Comparison of ENCODE assay signal across 9 mouse cellular contexts in the genomic region with DNA sequence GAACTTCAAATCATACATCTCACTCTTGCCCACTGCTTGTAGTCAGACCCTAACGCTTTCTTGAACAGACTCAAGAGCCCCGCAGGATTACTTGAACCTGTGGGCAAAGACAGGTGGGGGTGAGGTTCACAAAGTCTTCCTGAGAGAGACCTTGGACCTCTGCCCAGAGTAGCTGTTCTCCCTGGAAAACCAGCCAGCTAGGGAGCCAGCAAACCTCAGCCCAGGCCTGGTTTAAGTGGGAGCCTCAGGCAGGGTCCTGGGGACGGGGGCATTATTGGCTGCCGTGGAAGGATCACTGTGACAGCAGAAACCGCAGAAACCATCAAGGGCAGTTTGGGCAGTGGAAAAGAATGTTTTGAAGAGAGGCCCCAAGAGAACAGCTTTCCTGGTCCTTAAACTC. TPM values are rescaled to one million over a fixed set of nuclear protein-coding genes. Genes with fewer than 3 reads are reported as not detected.
A peak's percentile ranks its signal among the peaks of the same experiment; 100 is the strongest.
DNase-seq lines count a peak whose midpoint lies in the region; ATAC-seq and TF ChIP-seq lines count a peak whose summit lies in the region.
"Had no signal": no experiment of that assay in that cellular context is flagged by ENCODE, and none has a peak within 500 bp of the region (broad histone marks: within the 10 kb centered on the region; RNA-seq: fewer than 3 reads in every experiment).

No protein-coding gene starts in this region.

- peaks cover 34% of the 10 kb centered on the region; the same call in 1 of the 2 replicates for H3K4me1 ChIP-seq in spleen, adult 2 months (ENCODE audit: control insufficient read depth, insufficient read depth, insufficient read length)
- H3K4me1 ChIP-seq in limb, embryonic 12.5 days (replicated peaks), result peaks cover 24% of the 10 kb centered on the region

- TF ChIP-seq POLR2A in spleen, adult 2 months (IDR thresholded peaks at IDR 0.05; ENCODE audit: low read depth, low read length), result no peak

- peak; percentile 91 for DNase-seq in heart, adult 11 months
- no peak for DNase-seq in heart, postnatal 10 days
- DNase-seq in spleen, adult 2 months (ENCODE audit: low read depth in 1 of 2, low spot score in 2 of 2), result no peak
- DNase-seq in spleen, adult 12 weeks (ENCODE audit: low spot score), result no peak
- no peak for DNase-seq in c-Kit-positive CD71-positive TER-119-positive erythroid progenitor cells, embryonic 14.5 days (ENCODE audit: low spot score)
- DNase-seq in right cerebral cortex, postnatal 36 days (ENCODE audit: low spot score in 2 of 2), result no peak

- no peak overlapping the region for H3K9ac ChIP-seq in limb, embryonic 12.5 days (replicated peaks)
- H3K9ac ChIP-seq: hindbrain, embryonic 14.5 days had no signal

- 56% methylated on average over 5 of the region's 5 CpGs for WGBS in spleen, adult 2 months
- WGBS in limb, embryonic 12.5 days, result 83% methylated on average over 5 of the region's 5 CpGs

- H3K27ac ChIP-seq in spleen, adult 2 months (ENCODE audit: insufficient read depth, low read length), result peak overlapping the region; percentile 89
- 0 out of 2 replicates have a peak overlapping the region, but pooled peaks have one; percentile 4 for H3K27ac ChIP-seq in limb, embryonic 12.5 days
- H3K27ac ChIP-seq: hindbrain, embryonic 14.5 days had no signal

- TF ChIP-seq CTCF in spleen, adult 2 months (IDR thresholded peaks at IDR 0.05; ENCODE audit: extremely low read depth, insufficient read depth, insufficient read length, insufficient replicate concordance), result no peak

- ATAC-seq in limb, embryonic 12.5 days (ENCODE audit: insufficient number of reproducible peaks, insufficient read depth, low FRiP score, low TSS enrichment, low read depth), result no peak
- ATAC-seq in CD4-positive, CD25-positive, alpha-beta regulatory T cell, adult 4 months, result no peak

- no peak overlapping the region for H3K4me2 ChIP-seq in limb, embryonic 12.5 days
- H3K4me2 ChIP-seq: hindbrain, embryonic 14.5 days had no signal

- no peak overlapping the region for H3K4me3 ChIP-seq in spleen, adult 2 months (ENCODE audit: extremely low read depth, insufficient read depth, insufficient read length)
- no peak overlapping the region for H3K4me3 ChIP-seq in limb, embryonic 12.5 days (replicated peaks)

- intact Hi-C loops in heart, postnatal 10 days (cut with DNase I), result no loop called here

- H3K27me3 ChIP-seq in spleen, adult 2 months (ENCODE audit: control insufficient read depth, insufficient read depth, low read length), result no peaks in the 10 kb centered on the region
- H3K27me3 ChIP-seq in limb, embryonic 12.5 days, result no peaks in the 10 kb centered on the region

- no peaks in the 10 kb centered on the region for H3K9me3 ChIP-seq in limb, embryonic 12.5 days

- H3K36me3 ChIP-seq in spleen, adult 2 months (ENCODE audit: control insufficient read depth, insufficient read depth, low read length), result no peaks in the 10 kb centered on the region
- no peaks in the 10 kb centered on the region for H3K36me3 ChIP-seq in limb, embryonic 12.5 days

RNA-seq across cellular contexts. Expression of a gene that starts 29.2 kb away (rescaled TPM):
- 100 to 1,000 TPM; 535 to 599 TPM for total RNA-seq in heart, postnatal 10 days (2021)
- 915 and 918 TPM in 2 replicates for polyA plus RNA-seq in spleen, adult 2 months (2012; rRNA removed)
- 3,930 and 4,018 TPM in 2 replicates for polyA plus RNA-seq in limb, embryonic 12.5 days (2016; fragmentation: Nextera tagmentation; extraction: Ambion mirVana)
- polyA plus RNA-seq in CD4-positive, CD25-positive, alpha-beta regulatory T cell, adult 4 months (2017; shearing (Covaris generic)), result 1,000 to 10,000 TPM; 2,790 to 2,877 TPM
